Mouse (Mus musculus): Measurements from ENCODE around the gene Plb1.

The Plb1 gene

GRCm38 (mm10) chr5:32332591-32332990 lies 100.1 kb downstream of the Plb1 start:
- no peak for DNase-seq (ENCODE audit: low spot score)

GRCm38 (mm10) chr5:32335172-32335571 lies 102.7 kb downstream of the Plb1 start:
- peak; percentile 63 for DNase-seq (ENCODE audit: low spot score)

DNA sequence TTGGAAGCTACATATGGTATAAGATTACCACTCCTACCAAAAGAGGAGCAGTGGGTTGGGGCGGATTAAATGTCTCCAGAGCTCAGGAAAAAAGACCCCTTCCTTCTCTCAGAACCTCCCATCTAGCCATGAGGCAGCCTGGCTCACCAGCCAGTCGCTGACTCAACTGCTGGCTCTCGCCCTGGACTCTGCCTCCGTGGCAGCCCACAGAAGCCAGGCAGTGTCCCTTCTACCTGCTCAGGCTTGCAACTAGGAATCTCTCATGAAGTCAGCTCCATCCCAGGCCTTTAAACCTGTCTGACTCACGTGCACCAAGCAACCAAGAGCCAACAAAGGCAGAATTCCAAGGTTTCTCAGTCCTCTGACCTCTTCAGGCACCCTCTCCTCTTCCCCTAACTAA lies 103.6 kb downstream of the Plb1 start:
- DNase-seq (ENCODE audit: low spot score) = no peak

DNA sequence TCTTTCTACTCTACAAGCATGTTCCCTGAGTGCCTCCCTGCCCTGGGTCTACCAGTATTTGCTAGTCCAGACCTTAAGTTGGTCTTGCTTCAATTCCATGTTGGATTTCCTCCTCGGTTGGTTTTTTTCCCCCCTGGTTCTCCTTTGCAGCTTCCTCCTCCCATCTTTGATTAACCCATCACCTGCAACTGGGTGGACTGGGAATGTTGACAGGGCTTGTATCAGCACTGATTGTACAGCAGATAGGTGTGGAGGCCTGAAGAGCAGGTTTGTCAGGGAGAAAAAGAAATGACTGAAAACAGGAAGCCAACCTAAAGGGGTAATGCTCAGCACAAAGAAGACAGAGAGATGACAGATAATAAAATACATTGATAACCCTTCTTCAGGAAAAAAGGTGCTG lies 104.8 kb downstream of the Plb1 start:
- DNase-seq (ENCODE audit: low spot score) = no peak

GRCm38 (mm10) chr5:32338339-32338738 lies 105.8 kb downstream of the Plb1 start:
- DNase-seq (ENCODE audit: low spot score) = no peak

DNA sequence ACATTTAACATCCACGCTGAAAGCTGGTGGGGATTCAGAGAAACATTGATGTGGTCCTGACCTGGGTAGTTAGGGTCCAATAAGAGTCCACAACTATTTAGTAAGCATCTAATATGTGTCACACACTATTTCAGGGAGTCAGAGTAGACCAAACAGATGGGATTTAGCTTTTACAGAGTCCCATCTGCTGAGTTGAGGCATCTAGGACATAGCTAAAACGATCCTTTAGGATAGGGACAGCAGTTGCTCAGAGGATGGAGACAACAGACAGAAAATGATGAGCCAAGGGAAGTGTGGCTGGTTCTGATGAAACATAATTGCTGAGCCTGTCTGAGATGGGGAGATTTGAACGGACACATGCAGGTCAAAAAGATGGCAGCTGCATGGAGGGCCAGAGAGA lies 106.3 kb downstream of the Plb1 start:
- DNase-seq (ENCODE audit: low spot score) = no peak

DNA sequence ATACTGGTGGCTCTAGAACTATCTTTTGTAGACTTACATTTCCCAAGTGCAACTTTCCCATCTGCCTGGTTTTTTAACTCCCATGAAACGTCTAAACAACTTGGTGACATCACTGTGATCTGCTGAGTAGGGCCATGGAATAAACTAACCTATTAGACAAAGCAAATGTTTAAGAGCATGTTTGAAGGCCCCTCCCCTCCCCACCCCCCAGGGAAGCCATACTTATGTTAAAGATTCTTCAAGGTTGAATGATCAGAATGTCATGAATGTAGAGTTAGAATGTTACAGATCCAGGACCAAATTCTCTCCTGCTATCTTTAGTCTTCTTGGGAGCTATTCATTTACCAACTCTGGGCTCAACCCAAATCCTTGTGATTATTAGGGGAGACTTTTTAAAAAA lies 107.7 kb downstream of the Plb1 start:
- DNase-seq (ENCODE audit: low spot score) = no peak

GRCm38 (mm10) chr5:32342711-32343285 lies 110.3 kb downstream of the Plb1 start:
- DNase-seq (ENCODE audit: low spot score) = no peak

- DNase-seq (ENCODE audit: low spot score) = peak; percentile 54
These were observed 113.8 kb downstream of the Plb1 start for GRCm38 (mm10) chr5:32346025-32346912.

GRCm38 (mm10) chr5:32349718-32350117 lies 117.2 kb downstream of the Plb1 start:
- DNase-seq (ENCODE audit: low spot score) = no peak

DNA sequence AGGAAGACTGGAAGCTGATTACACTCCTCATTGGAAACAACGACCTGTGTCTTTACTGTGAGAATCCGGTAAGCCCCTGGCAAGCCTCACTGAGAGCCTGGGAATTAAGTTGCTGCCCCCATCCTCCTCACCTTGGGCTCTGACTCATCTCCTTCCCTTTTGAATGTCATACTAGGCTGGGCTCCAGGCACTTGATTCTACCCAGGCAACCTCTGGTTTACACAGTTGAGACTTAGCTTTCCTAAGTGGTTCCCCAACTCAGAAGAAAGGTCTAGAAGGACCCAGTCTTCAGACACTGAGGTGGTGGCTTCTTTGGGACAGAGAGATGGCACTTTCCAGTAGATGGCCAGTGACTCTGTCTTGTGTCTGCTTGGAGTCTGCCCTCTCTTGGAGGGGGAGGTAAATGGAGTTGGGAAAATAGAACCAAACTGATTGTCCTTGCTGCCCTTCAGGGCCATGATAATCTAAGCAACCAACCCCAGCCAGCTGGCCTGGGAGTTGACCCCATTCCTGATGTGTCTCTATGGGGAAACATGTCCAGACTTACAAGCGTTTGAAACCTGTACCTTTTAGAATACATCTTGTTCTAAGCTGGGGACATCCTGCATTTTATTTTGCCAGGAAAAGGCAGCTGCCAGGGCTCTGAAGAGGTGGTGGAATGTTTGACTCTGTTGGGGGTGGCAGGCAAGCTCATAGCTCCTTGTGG lies 118.2 kb downstream of the Plb1 start:
- no peak for DNase-seq (ENCODE audit: low spot score)

GRCm38 (mm10) chr5:32351721-32352465 lies 119.4 kb downstream of the Plb1 start:
- DNase-seq (ENCODE audit: low spot score) = no peak

DNA sequence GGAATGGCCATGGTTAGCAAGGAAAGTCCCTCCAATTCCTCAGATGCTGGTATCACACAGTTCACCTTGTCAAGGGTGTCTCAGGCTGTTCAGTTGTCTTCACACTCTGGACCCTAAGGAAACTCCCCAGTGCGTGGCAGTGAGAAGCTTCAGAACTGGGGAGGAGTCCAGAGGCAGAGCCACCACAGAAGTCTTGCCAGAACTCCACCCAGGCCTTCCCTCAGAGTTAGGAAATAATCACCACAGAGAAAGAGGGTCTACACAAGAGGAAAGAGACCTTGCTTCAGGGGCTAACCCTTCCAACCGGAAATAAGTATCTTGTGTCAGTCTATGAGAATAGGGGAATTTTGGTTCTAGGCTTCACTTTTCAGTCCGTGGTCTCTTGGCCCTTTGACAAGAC lies 120.3 kb downstream of the Plb1 start:
- DNase-seq (ENCODE audit: low spot score) = no peak

DNA sequence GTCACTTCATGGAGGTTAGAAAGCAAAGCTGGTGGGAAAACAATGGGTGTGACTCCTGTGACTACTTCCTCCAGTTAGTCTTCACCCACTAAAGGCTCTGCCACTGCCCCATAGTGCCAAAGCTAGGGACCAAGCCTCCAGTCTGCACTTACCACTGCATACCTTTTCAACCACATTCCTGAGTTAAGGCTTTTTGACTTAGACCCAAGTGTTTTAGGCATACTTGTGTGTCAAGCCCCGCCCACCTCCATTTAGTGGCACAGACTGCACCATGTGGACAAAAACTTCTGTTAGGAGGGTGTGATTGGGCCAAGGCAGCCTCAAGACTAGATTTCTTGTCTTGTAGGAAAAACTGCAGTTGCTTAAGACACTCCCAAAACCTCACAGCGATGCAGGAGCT lies 120.8 kb downstream of the Plb1 start:
- no peak for DNase-seq (ENCODE audit: low spot score)

- DNase-seq (ENCODE audit: low spot score) = no peak
These were observed 128.0 kb downstream of the Plb1 start for GRCm38 (mm10) chr5:32360511-32360910.

GRCm38 (mm10) chr5:32361441-32362235 lies 129.1 kb downstream of the Plb1 start:
- no peak for DNase-seq (ENCODE audit: low spot score)

DNA sequence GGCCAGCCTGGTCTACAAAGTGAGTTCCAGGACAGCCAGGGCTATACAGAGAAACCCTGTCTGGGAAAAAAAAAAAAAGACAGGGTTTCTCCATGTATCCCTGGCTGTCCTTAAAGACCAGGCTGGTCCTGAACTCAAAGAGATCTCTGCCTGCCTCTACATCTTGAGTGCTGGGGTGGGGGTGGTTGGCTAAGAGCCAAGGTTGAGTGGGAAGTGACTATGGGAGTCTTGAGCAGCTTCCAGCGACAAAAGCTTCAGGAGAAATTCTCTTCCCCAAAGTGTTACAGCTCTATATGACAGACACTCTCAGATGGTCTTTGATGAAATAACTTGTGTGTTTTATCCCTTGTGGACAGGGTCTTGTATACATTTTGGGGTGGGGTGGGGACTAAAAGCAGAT lies 136.9 kb downstream of the Plb1 start:
- DNase-seq (ENCODE audit: low spot score) = no peak

- DNase-seq (ENCODE audit: low spot score) = no peak
These were observed 138.7 kb downstream of the Plb1 start for GRCm38 (mm10) chr5:32371239-32371638.

- no peak for DNase-seq (ENCODE audit: low spot score)
These were observed 146.0 kb downstream of the Plb1 start for GRCm38 (mm10) chr5:32378546-32378945.

GRCm38 (mm10) chr5:32388656-32389055 lies 156.1 kb downstream of the Plb1 start:
- DNase-seq (ENCODE audit: low spot score) = no peak

DNA sequence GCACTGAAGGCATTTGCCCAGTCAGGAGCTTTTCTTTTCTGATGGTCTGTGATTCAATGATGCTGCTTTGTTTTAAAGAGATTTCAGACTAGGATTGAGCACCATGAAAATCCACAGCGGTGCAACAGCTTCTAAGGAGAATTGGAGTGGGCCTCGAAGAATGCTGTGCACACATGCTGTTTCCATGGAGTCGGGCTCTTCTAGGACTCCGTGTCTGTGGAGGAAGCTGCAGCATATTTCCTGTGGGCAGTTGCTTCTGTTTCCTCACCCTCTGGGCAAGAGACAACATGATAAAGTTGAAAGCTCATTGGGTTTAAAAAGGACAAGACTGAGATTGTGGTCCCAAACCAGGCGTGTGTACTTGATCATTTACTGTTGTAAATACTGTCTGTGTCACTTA lies 157.8 kb downstream of the Plb1 start:
- no peak for DNase-seq (ENCODE audit: low spot score)

GRCm38 (mm10) chr5:32392281-32392680 lies 159.8 kb downstream of the Plb1 start:
- no peak for DNase-seq (ENCODE audit: low spot score)

Data from testis, postnatal 10 days (tissue).